Mouse (Mus musculus) central nervous system, embryonic 14 days (tissue): ENCODE measurements around the gene Ppp1r37. TPM values are rescaled to one million over a fixed set of nuclear protein-coding genes. Genes with fewer than 3 reads are reported as not detected.

ENCODE experiments used
- polyA plus RNA-seq: library from polyadenylated mRNA; depleted of rRNA; stranded (reverse); fragments of >200 nt; gene quantifications from 2 replicates; pipeline ENCODE4 v1.2.3, GENCODE M21; 2012; rRNA removed

Ppp1r37 gene
- polyA plus RNA-seq, result 96.0 and 96.5 TPM in 2 replicates

GRCm38 (mm10) chr7:19562643-19563410, at the start of gene Ppp1r37:
TSS of gene Ppp1r37 (minus strand) at chr7:19563076.

GRCm38 (mm10) chr7:19603849-19604605, 41.2 kb upstream of the Ppp1r37 start, which contains the start of gene Clasrp:
TSS of gene Clasrp (minus strand) at chr7:19604486.

GRCm38 (mm10) chr7:19577141-19577852, 14.4 kb upstream of the Ppp1r37 start, which contains the start of the genes Zfp296 and Gemin7:
TSS of gene Zfp296 (plus strand) at chr7:19577287.
TSS of gene Gemin7 (minus strand) at chr7:19577595.

GRCm38 (mm10) chr7:19517652-19518365, 45.1 kb downstream of the Ppp1r37 start, which contains the start of gene Nkpd1:
TSS of gene Nkpd1 (plus strand) at chr7:19517838.

GRCm38 (mm10) chr7:19508150-19508923, 54.5 kb downstream of the Ppp1r37 start, which contains the start of the genes Bloc1s3 and Trappc6a:
TSS of gene Bloc1s3 (minus strand) at chr7:19508367.
TSS of gene Trappc6a (plus strand) at chr7:19508395.

Other genes starting within 250 kb of the Ppp1r37 start
- 74.3 and 79.3 TPM in 2 replicates for gene Ercc1, start 218.3 kb downstream of the Ppp1r37 start, polyA plus RNA-seq
- 14.1 and 14.5 TPM in 2 replicates for gene Cd3eap, start 203.6 kb downstream of the Ppp1r37 start, polyA plus RNA-seq
- 6.6 and 9.4 TPM in 2 replicates for gene Ppp1r13l, start 203.3 kb downstream of the Ppp1r37 start, polyA plus RNA-seq
- gene Ercc2, start 181.1 kb downstream of the Ppp1r37 start, polyA plus RNA-seq, result 75.9 and 76.5 TPM in 2 replicates
- 1.4 and 2.5 TPM in 2 replicates for gene Klc3, start 159.0 kb downstream of the Ppp1r37 start, polyA plus RNA-seq
- gene Ckm, start 158.3 kb downstream of the Ppp1r37 start, polyA plus RNA-seq, result 0.10 and 25.4 TPM in 2 replicates
- gene Mark4, start 104.3 kb downstream of the Ppp1r37 start, polyA plus RNA-seq, result 51.1 and 55.1 TPM in 2 replicates
- gene Exoc3l2, start 99.7 kb downstream of the Ppp1r37 start, polyA plus RNA-seq, result 0.85 and 1.6 TPM in 2 replicates
- gene Bloc1s3, start 54.7 kb downstream of the Ppp1r37 start, polyA plus RNA-seq, result 9.1 and 10.5 TPM in 2 replicates
- gene Trappc6a, start 54.7 kb downstream of the Ppp1r37 start, polyA plus RNA-seq, result 34.1 and 35.1 TPM in 2 replicates
- 0.33 and 0.34 TPM in 2 replicates for gene Nkpd1, start 45.2 kb downstream of the Ppp1r37 start, polyA plus RNA-seq
- gene Zfp296, start 14.2 kb upstream of the Ppp1r37 start, polyA plus RNA-seq, result 0.96 and 1.3 TPM in 2 replicates
- 63.7 and 64.1 TPM in 2 replicates for gene Gemin7, start 14.5 kb upstream of the Ppp1r37 start, polyA plus RNA-seq
- gene Clasrp, start 41.4 kb upstream of the Ppp1r37 start, polyA plus RNA-seq, result 169 and 179 TPM in 2 replicates
- 4.5 and 8.3 TPM in 2 replicates for gene Relb, start 66.4 kb upstream of the Ppp1r37 start, polyA plus RNA-seq
- gene Clptm1, start 102.0 kb upstream of the Ppp1r37 start, polyA plus RNA-seq, result 81.5 and 83.9 TPM in 2 replicates
- 0.18 and 0.39 TPM in 2 replicates for gene Apoc2, start 114.9 kb upstream of the Ppp1r37 start, polyA plus RNA-seq
- not detected in 2 replicates for gene Gm44805, start 118.3 kb upstream of the Ppp1r37 start, polyA plus RNA-seq
- gene Apoc4, start 118.4 kb upstream of the Ppp1r37 start, polyA plus RNA-seq, result not detected in 2 replicates
- gene Apoc1, start 129.6 kb upstream of the Ppp1r37 start, polyA plus RNA-seq, result 1.4 and 1.9 TPM in 2 replicates
- gene Apoe, start 136.1 kb upstream of the Ppp1r37 start, polyA plus RNA-seq, result 310 and 317 TPM in 2 replicates
- gene Tomm40, start 152.4 kb upstream of the Ppp1r37 start, polyA plus RNA-seq, result 100.0 and 101 TPM in 2 replicates
- gene Nectin2, start 187.4 kb upstream of the Ppp1r37 start, polyA plus RNA-seq, result 36.1 and 40.6 TPM in 2 replicates
- 9.6 and 26.2 TPM in 2 replicates for gene Bcam, start 207.9 kb upstream of the Ppp1r37 start, polyA plus RNA-seq
- 0.16 and 0.75 TPM in 2 replicates for gene Cblc, start 233.7 kb upstream of the Ppp1r37 start, polyA plus RNA-seq